Mouse (Mus musculus) left cerebral cortex, adult 8-10 months (tissue): Measurements from ENCODE around the gene Tex29. TPM values are rescaled to one million over a fixed set of nuclear protein-coding genes. Genes with fewer than 3 reads are reported as not detected.

Experiments used
- DNase-seq, 2 experiments: peaks; one replicate each; pipeline ENCODE4 v3.0.0; 2022; ENCODE audit warnings: low spot score in 2 of 2
- total RNA-seq, 4 experiments: library from RNA; stranded (reverse); gene quantifications; 2 replicates each; pipeline ENCODE4 v1.2.4; 2022

Gene Tex29
- not detected for total RNA-seq

DNA sequence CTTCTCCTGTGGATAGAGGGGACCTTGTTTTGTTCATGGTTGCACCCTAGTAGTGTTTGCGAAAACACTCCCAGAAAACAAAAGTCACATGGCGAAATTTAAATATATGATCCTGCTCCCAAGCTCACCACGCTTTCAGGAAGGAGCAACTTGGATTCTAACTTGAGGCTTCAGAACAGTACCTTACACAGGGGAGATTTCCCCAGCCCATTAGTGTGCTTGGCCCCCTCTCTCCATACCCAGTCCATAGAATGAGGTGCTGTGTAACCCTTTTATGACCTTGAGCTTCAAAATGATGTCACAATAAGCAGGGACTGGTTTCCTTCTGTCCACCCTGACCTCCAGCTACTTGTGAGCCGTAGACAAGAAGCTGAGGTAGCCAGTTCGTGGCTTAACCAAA, at the start of gene Tex29:
TSS of gene Tex29 (plus strand) at position 301 of the 400 bp plus-strand sequence.
- DNase-seq, result no peak

DNA sequence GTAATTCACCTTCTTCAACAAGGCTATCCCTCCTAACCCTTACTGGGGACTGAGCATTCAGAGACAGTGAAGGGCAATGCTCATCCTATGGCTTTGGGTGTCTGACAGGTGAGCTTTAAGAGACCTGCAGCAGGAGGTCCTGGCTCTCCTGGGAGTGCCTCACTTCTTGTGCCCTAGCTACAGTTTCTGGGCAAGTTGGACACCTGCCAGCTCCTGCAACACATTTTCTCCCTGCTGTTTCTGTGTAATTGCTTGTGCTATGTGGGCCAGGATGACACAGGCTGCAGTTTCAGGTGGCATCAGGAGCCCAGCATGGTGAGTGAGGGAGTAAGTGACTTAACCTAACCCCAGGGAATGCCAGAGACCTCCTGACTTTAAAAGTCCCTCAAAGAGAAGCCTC, 45.3 kb upstream of the Tex29 start:
- DNase-seq, result no peak

DNA sequence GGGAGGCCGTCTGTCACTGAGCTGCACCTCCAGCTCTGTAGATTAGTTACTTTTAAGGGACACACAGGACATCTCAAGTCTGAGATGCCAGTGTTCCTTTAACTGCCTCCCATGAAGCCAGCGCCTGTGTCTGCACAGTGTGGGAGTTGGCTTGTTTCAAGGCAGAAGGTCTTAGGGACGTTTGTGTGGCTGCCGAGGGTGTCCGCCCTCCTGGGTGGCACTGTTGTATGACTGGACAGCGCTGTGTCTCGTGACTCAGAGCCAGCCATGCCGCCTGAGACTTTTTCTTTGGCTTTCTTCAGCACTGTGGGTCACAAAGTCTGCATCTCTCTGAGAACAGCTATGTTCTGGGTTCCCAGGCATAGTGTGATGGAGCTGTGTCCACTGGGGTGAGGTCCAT, 43.1 kb upstream of the Tex29 start:
- DNase-seq, result no peak

DNA sequence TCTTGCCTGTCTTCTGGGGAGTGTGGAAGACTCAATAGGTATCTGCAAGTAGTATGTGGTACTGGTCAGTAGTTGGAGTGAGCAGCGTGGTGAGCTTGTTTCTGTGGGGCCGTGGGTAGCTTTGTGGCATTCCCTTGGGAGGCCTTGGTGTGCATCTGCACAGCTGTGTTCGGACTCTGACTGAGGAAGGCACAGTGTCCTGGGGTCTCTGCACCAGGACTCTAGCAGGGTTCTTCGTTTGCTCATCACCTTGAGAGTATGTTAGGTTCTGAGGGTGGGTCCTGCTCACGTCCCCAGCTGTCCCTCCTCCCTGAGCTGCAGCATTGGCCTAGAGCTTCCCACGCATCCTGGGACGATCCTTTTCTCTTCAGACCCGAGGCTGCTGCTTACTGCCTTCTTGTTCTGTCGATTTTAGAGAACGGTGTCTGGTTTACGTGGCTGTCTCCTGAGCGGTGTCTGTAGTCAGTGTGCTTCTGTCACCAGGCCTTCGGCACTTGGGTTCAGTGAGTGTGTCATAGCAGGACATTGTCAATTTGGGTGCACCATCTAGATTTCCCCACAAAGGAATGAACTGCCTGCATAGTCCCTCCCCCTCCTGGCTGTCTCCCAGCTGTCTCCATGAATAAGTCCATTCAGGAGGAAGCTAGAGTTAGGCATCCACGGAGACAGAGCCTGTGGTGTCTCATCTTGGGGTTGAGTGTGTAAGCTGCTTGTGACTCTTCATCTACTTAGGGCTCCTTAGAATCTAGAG, 42.4 kb upstream of the Tex29 start:
- DNase-seq, result peak in 1 of 2 experiments; percentile 67

DNA sequence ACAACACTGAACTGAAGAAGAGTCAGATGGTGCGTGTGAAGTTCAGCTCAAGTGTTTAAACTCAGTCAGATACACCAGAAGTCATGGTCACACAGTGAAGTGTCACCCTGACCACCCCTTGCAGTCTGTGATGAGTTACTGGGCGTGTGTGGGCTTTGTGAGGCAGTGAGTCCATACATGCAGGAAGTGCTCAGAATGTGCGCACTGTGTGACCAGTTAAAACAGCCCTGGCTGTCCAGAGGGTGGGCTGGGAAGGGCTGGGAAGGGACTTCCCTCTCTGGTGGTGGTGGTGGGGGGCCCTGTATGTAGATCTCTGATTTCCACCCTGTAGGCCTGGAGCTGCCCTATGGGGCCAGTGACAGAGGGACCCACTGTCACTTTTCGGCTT, 41.8 kb upstream of the Tex29 start:
- DNase-seq, result no peak

DNA sequence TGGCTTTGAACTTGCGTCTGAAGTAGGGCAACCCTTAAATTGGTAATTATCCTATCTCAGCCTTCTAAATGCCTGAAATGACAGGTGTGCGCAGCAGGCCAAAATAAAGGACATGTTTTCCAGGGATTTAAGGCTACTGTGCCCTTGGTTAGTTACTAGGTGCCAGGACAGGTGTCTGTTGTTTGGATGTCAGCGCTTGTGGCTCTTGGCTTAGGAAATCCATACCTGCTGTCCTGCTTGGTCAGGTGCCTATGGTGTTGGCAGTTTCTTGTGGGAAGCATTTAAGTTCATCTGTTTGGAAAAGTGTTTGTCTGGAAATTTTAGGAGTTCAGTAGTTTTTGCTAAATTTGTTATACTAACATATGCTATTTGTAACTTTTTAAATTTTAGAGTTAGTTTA, 41.2 kb upstream of the Tex29 start:
- no peak for DNase-seq

DNA sequence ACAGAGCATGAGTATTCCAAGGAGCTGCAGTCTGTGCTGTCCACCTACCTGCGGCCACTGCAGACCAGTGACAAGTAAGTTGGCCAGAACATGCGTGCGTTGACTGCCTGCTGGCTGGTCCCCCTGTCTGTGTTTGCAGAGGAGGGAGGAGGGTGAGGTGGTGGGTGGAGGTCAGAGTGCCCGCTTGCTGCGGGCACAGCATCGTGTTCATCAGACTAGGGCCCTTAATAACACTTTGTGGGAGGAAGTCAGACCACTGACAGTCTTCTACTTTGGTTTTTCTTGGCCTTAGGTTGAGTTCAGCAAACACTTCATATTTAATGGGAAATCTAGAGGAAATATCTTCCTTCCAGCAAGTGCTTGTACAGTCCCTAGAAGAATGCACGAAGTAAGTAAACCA, 39.8 kb upstream of the Tex29 start:
- no peak for DNase-seq

DNA sequence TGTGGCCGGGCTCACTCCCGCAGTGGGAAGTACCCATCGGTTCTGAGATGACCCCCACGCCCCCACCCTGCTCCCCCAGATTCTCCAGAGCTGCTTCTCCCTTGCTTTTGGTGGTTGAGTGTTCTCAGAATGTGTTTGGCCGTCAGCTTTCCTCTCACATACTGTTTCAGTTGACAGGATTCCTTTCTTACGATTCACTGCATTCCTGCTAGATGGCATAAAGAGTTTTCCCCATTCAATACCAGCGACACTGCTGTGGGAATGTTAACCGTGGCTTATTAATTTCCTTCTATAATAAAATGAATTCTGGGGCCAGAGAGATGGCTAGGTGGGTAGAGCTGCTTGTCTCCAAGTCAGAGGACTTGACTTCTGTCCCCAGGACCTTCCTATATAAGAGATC, 38.7 kb upstream of the Tex29 start:
- DNase-seq, result no peak

DNA sequence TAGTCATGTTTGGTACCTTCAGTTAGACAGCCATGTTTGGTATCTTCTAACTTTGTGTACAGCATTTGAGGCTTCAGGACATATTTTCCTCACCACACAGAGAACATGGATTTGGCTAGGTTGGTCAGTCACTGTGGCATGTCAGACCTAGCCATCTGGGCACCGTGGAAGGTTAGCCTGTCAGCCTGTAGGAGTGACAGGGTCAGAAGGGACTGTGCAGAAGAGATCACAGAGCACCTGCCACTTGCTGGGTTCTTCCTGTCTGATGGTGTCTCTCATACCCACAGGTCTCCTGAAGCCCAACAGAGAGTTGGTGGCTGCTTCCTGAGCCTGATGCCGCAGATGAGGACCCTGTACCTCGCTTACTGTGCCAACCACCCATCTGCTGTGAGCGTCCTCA, 35.4 kb upstream of the Tex29 start:
- no peak for DNase-seq

DNA sequence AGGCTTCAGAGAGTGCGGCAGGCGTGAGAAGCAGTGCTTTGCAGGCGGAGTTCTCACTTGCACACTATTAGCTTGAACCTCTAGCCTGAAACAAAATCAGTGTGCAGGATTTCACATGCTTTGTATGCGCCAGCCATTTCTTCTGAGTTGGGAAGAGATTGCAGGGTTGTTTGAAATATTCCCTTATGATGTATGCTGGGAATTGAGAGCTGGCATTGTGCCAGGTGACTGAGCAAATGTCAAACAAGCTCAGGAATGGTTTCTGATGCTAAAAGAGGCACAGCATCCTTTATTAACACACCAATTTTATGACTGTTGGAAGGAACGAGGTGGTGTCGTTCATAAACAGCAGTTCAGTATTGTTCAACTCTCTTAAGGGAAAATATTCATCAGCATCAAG, 34.0 kb upstream of the Tex29 start:
- no peak for DNase-seq

DNA sequence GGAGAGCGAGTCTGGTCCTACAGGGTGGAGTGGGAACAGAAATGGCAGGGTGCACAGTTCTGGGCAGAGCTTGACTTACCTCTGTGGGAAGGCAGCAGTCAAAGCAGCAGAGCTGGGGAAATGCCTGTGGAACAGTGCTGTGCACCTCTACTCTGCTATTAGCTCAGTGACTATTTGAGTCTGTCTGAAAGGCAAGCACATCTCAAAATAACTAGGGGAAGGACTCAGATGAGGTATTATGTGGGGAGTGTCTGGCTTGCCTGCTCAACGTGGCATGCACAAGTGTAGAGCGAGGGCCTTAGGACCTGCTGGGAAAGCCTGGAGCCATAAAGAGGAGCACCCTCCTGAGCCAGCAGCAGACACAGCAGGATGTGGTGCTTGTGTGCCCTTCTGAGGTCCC, 32.9 kb upstream of the Tex29 start:
- no peak for DNase-seq

DNA sequence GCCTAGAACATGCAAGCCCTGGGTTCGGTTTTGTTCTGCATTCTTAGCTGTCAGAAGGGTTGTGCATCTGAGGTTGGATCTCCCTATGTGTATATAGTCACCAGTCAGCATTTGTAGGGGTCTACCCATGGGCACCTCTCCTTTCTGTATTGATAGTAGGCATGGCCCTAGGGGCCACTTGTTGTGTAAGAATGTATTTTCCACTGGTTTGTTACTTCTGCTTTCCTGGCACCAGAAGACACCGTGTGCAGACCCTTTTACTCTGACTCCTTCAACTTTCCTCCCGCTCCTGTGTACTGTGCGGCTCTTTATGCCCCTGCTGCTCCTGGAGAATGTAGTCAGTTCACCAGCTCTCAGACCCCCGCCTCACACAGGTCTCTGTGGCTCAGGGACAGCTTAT, 32.2 kb upstream of the Tex29 start:
- DNase-seq, result no peak

DNA sequence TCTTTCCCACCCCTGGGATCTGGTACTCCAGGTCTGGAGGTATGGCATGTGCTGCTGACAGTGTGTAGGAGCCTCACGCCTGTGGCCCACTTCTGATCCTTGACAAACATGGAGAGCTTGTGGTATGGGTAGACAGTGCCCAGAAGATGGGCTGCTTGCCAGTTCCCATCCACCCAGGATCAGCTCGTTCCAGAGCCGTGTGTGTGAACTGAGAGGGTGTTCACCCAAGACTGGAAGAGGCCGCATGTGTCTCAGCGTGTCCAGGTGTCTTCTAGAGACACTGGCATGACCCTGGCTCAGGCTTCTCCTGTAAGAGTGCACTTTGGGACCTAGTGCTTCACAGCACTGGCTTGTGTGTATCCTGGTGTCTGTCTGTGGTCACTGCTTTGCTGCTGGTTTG, 29.8 kb upstream of the Tex29 start:
- DNase-seq, result no peak

DNA sequence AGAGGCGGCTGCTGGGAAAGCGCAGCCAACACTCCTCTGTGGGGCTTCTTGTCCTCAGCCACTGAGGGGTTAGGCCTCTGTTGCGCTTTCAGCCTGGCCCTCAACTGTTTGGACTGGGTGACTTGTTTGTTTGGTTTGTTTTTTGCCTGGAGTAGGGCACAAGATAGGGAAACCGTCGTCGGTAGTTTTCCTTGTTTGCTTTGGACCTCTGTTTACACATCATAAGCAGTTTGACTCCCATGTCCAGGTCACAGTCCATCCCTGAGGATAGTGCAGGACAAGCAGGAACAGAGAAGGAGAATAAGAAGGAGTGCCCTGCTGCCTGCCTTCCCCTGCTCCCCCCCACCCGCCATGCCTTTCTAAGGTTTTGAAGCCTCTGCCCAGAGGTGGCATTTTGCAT, 26.5 kb upstream of the Tex29 start:
- no peak for DNase-seq

DNA sequence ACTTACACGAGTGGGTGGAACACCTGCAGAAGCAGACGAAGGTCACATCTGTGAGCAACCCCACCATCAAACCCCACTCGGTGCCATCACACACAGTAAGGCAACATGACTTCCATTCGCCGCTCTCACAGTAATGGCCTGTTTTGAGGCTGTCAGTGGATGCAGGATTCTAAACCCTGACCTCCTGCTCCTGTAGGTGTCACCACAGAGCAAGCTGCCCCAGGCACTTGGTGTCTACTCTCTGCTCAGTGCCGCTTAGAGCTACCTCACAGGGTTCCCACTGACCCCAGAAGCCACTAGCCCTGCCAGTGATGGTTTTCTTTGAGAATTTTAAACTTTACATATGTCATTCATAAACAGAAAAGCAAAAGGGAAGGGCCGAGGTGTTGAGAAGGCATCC, 25.1 kb upstream of the Tex29 start:
- no peak for DNase-seq

DNA sequence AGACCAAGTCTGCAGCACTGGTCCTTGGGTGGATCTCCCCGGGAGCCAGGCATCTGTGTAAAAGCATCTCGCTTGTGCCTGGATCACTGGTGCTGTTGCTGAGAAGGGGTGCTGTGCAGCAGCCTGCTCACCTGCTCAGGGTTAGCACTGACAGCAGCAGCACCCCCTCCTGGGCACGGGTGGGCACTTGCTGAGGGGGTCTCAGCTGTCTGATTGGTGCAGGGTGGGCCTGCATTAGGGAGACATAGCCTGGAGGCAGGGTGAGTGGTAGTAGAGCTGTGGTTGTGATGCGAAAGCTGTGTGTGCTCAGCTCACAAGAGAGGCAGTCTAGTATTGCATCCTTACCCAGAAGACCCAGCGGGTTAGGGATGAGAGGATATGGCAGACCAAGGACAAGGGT, 20.1 kb upstream of the Tex29 start:
- no peak for DNase-seq

DNA sequence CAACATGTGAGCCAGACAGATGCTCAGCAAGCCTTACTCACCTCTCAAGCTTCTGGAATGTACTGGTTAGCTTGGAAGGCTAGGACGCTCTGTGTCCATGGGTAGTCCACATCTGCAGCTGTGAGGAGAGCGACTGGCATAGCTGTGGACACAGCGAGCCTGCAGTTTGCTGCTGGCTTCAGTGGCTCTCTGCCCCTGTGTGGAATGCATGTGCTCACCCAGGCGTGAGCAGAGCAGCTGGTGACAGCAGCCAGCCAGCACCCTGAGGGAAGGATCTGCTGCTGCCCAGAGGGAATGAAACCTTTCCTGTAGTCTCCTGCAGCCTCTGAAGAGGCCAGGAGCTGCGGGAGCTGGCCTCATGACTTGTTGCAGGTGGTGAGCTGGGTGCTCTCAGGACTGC, 19.7 kb upstream of the Tex29 start:
- no peak for DNase-seq

DNA sequence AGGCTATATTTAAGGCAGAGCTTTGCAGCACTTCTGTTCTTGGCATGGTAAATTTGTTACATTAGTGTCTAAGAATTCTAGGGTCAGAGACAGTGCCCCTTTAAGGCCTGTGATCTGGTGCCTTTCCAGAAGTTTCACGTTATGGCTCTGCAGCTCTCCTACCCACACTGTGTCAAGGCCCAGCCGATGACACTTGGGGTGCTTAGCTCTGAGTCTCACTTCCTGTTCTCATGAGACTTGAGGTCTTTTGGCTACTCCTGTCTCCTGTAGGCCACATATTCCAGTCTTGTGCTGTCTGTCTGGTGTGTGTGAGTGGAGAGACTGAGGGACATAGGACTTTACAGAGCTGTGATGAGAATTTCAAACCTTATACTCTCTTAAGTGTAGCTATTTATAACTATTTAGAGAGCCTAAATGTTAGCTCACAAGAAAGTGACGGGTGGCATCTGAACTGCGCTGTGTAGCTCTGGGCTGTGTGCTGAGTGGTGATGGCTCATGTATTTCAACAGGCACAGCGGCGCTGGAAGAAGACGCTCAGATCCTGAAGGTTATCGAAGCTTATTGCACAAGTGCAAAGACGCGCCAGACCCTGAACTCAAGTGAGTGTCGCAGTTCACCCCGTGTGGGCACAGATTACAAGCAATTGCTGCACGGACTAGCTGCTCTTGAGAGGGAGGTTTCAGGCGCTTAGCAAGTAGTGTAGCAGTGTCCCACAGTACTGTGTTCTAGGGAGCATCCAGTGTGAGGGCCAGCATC, 18.6 kb upstream of the Tex29 start:
- no peak for DNase-seq

DNA sequence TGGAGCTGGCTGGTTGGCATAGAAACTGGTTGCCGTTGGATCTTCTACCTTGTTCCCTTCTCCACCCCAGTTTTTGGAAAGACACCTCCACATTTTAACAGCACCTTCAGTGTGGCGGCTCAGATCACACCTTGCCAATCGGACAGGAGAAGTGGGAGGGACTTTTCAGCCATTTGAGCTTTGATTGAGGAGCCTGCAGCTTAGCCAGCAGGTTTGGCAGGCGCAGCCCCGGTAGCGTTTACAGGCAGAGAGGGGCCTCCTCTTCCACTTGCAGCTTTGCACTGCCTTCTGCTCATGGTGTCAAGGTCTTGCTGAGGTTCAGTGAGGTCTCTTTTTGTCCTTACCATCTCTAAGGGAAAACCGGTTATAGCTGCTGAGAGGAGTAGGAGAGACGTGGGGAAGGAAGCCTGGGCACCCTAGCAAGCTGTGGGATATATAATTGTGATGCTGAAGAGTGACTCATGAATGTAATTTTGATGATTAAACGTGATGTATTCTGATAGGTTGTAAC, 17.7 kb upstream of the Tex29 start:
- DNase-seq, result no peak

DNA sequence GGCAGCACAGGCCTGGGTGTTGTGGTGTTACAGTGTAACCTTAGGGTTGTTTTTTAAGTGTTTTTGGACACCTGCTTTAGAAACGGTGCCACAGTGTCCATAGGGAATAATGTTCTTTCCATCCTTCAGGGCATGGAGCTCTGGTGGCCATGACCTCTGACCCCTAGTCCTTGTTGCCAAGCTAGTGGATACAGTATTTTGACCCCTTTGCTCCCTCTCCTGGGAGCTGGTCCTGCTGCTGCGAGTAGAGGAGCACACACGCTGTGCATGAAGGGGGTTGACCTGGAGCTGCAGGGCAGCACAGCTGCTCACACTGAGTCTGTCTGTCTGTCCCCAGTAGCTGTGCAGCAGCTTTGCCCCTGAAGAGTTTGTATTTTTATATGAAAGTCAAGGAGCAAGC, 14.5 kb upstream of the Tex29 start:
- no peak for DNase-seq

DNA sequence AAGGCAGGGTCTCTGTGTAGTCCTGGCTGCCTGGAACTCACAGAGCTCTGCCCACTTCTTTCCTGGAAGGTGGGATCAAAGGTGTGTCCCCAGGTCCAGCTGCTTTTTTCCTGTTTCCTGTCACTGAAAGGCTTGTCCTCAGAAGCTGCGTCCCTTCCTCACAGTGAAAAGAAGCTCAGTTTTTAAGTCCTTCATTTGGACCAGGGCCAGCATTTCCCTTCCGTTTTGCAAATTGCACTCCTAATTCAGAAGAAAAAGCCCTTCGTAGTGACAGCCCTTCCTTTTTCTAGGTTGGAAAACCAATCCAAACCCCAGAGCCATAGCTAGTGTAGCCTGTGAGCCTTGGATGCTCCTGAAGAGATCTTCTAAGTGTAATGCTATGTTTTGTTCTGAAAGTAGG, 13.0 kb upstream of the Tex29 start:
- no peak for DNase-seq

DNA sequence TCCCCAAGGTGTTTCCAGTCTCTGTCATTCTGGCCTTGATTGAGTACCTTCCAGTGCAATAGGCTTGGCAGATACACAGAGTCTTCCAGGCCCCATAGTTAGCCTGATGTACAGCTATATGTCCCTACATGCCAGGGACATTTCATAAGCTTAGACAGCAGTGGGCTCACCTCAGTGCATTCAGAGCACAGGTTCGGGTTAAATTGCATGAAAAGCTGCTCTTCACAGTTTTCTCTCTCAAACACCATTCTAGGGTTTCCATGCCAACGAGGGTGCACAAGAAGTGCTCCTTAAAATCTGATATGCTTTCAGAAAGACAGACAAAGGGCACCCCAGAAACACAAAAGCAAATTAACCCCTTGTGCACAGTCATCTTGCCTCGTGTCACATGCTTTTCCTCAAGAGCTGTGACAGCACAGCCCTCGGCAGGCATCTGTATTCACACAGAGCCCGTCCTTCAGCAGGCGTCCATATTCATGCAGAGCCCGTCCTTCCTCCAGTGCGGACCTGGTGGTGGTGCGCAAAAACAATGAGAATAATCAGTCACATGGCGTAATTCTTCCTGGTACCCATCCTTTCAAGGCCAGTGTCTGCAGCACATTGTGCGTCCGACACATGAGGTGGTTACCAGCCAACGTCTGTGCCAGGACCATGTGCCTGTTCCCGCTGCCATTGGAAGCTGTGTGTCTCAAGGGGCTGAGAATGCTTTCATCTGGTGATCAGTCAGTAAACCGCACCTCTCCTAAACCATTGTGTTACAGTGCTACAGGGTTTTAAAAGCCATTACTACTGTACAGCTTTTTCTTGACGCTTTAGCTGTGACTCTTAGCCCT, 9.8 kb upstream of the Tex29 start:
- no peak for DNase-seq
